In genomic region chr13:104109816-104110521, GRCm38 (mm10) we compare ENCODE assay signal across 8 mouse cellular contexts. TPM values are rescaled to one million over a fixed set of nuclear protein-coding genes. Genes with fewer than 3 reads are reported as not detected.
DNase-seq lines count a peak whose midpoint lies in the region; ATAC-seq and TF ChIP-seq lines count a peak whose summit lies in the region.

No protein-coding gene starts in this region.

- 3% methylated on average over 36 of the region's 38 CpGs for WGBS in heart, embryonic 13.5 days
- WGBS in liver, embryonic 14.5 days (ENCODE audit: insufficient replicate concordance), result 5% methylated on average over 38 of the region's 38 CpGs
- WGBS in olfactory bulb, adult 2 months, result under 1% methylated on average over 38 of the region's 38 CpGs

- peaks cover 18% of the 10 kb centered on the region for H3K79me2 ChIP-seq in CH12.LX (replicated peaks; ENCODE audit: control insufficient read depth, extremely low read depth, insufficient read depth, poor library complexity, severe bottlenecking)

- H3K9me3 ChIP-seq in CH12.LX (replicated peaks; ENCODE audit: low read length), result no peaks in the 10 kb centered on the region
- H3K9me3 ChIP-seq in heart, embryonic 13.5 days, result no peaks in the 10 kb centered on the region
- no peaks in the 10 kb centered on the region for H3K9me3 ChIP-seq in liver, embryonic 14.5 days (ENCODE audit: control insufficient read depth, low read length)

- DNase-seq in CH12.LX (ENCODE audit: extremely low read depth) (peak; percentile 39), adipocyte (ENCODE audit: low spot score) (peak; percentile 62)
- DNase-seq in embryo, embryonic 11.5 days (ENCODE audit: low read depth, low spot score), result peak; percentile 30
- peak; percentile 53 to 61 for DNase-seq in kidney, postnatal 25 days
- DNase-seq in liver, embryonic 14.5 days (ENCODE audit: low read depth in 3 of 3, low spot score in 3 of 3), result no peak

- in situ Hi-C loops in CH12.LX (cut with MboI; ENCODE audit: low pct_ligation_motif_present, low pct_unique_long_range_greater_than_20kb, low sequenced_read_pairs), result no loop called here

- peak overlapping the region; percentile 69 to 87 (median 69) for H3K4me3 ChIP-seq in CH12.LX (replicated peaks in 1 of 3; ENCODE audit: low read depth in 2 of 3, low read length in 2 of 3, poor library complexity in 1 of 3)
- H3K4me3 ChIP-seq in heart, embryonic 13.5 days, result peak overlapping the region; percentile 89
- H3K4me3 ChIP-seq in liver, embryonic 14.5 days (ENCODE audit: insufficient read depth in 1 of 2, low read depth in 2 of 2, low read length in 2 of 2), result peak overlapping the region; percentile 61 to 66
- H3K4me3 ChIP-seq in olfactory bulb, adult 2 months (ENCODE audit: insufficient read depth, low read depth, low read length), result peak overlapping the region; percentile 84

- peaks cover 0 to 17% of the 10 kb centered on the region in 2 experiments; a peak in 2 of 4 replicates for H3K4me1 ChIP-seq in CH12.LX (ENCODE audit: control insufficient read depth in 1 of 2, insufficient read depth in 2 of 2)
- H3K4me1 ChIP-seq in heart, embryonic 13.5 days, result peaks cover 18% of the 10 kb centered on the region
- peaks cover 4 to 7% of the 10 kb centered on the region in 2 experiments; a peak in 3 of 4 replicates for H3K4me1 ChIP-seq in liver, embryonic 14.5 days (replicated peaks; ENCODE audit: control insufficient read depth in 2 of 2, insufficient read depth in 2 of 2, low read length in 1 of 2)
- peaks cover 6% of the 10 kb centered on the region for H3K4me1 ChIP-seq in olfactory bulb, adult 2 months (ENCODE audit: control insufficient read depth, insufficient read depth, low read length)

- peak; percentile 31 for ATAC-seq in heart, embryonic 13.5 days (ENCODE audit: extremely low read depth, insufficient number of reproducible peaks, low FRiP score, low TSS enrichment)
- peak; percentile 29 for ATAC-seq in liver, embryonic 14.5 days (ENCODE audit: insufficient read depth)
- ATAC-seq in activated CD4-positive, CD25-positive, alpha-beta regulatory T cell, adult 4 months, result no peak

- H3K27ac ChIP-seq in CH12.LX (ENCODE audit: insufficient read depth, low read depth), result no peak overlapping the region
- peak overlapping the region; percentile 40; the same call in 1 of the 2 replicates for H3K27ac ChIP-seq in heart, embryonic 13.5 days (replicated peaks)
- no peak overlapping the region for H3K27ac ChIP-seq in liver, embryonic 14.5 days
- peak overlapping the region; percentile 59; the same call in 1 of the 2 replicates for H3K27ac ChIP-seq in olfactory bulb, adult 2 months (ENCODE audit: insufficient read depth, low read depth, low read length)

- dilution Hi-C loops in CH12.LX (cut with MboI; ENCODE audit: extremely low pct_ligation_motif_present, extremely low pct_unique_long_range_greater_than_20kb, low sequenced_read_pairs), result no loop called here

- no peak for TF ChIP-seq RAD21 in CH12.LX (IDR thresholded peaks at IDR 0.05; ENCODE audit: low read depth, low read length)

- no peak for TF ChIP-seq EP300 in CH12.LX (IDR thresholded peaks at IDR 0.05; ENCODE audit: low read length)
- TF ChIP-seq EP300 in liver, embryonic 14.5 days (IDR thresholded peaks at IDR 0.05; ENCODE audit: low read depth), result no peak

- no peaks in the 10 kb centered on the region for H3K27me3 ChIP-seq in CH12.LX (replicated peaks)
- 0 out of 2 replicates have a peak, but pooled peaks cover 5% of the 10 kb centered on the region for H3K27me3 ChIP-seq in heart, embryonic 13.5 days (replicated peaks)
- H3K27me3 ChIP-seq in liver, embryonic 14.5 days (ENCODE audit: control insufficient read depth, insufficient read depth, low read length), result peaks cover 14% of the 10 kb centered on the region

- H3K9ac ChIP-seq in CH12.LX (ENCODE audit: insufficient read depth, low read depth), result peak overlapping the region; percentile 39
- H3K9ac ChIP-seq in heart, embryonic 13.5 days, result peak overlapping the region; percentile 87
- H3K9ac ChIP-seq in liver, embryonic 14.5 days (replicated peaks), result peak overlapping the region; percentile 37

- no peak for TF ChIP-seq POLR2A in CH12.LX (IDR thresholded peaks at IDR 0.05; ENCODE audit: low read depth, low read length)
- TF ChIP-seq POLR2A in olfactory bulb, adult 2 months (IDR thresholded peaks at IDR 0.05; ENCODE audit: insufficient read depth, low read depth, low read length), result no peak

- peak overlapping the region; percentile 30 for H3K4me2 ChIP-seq in CH12.LX (ENCODE audit: insufficient read depth, low read depth, poor library complexity, severe bottlenecking)
- H3K4me2 ChIP-seq in heart, embryonic 13.5 days, result peak overlapping the region; percentile 87
- peak overlapping the region; percentile 88 for H3K4me2 ChIP-seq in liver, embryonic 14.5 days (ENCODE audit: low read depth)

- no peak for TF ChIP-seq CTCF in CH12.LX (conservative IDR thresholded peaks at IDR 0.05 in 1 of 2, IDR thresholded peaks at IDR 0.05 in 1 of 2; ENCODE audit: low read depth in 2 of 2, low read length in 2 of 2)
- TF ChIP-seq CTCF in liver, embryonic 14.5 days (IDR thresholded peaks at IDR 0.05; ENCODE audit: low read depth), result no peak
- TF ChIP-seq CTCF in olfactory bulb, adult 2 months (IDR thresholded peaks at IDR 0.05; ENCODE audit: insufficient read depth, low read depth, low read length), result no peak

- H3K36me3 ChIP-seq in CH12.LX (replicated peaks in 1 of 2; ENCODE audit: control insufficient read depth in 1 of 2, insufficient read depth in 1 of 2, low read length in 1 of 2), result peaks cover 0 to 32% of the 10 kb centered on the region in 2 experiments
- 0 out of 2 replicates have a peak, but pooled peaks cover 4% of the 10 kb centered on the region for H3K36me3 ChIP-seq in heart, embryonic 13.5 days
- H3K36me3 ChIP-seq in liver, embryonic 14.5 days (replicated peaks; ENCODE audit: control insufficient read depth, insufficient read depth, low read depth), result no peaks in the 10 kb centered on the region

TF ChIP-seq in CH12.LX, 34 proteins besides CTCF, POLR2A, EP300 and RAD21:
- peak; percentile 49 for TF ChIP-seq CHD2 (IDR thresholded peaks at IDR 0.05; ENCODE audit: low read length)
- TF ChIP-seq ZKSCAN1 (IDR thresholded peaks at IDR 0.05; ENCODE audit: borderline replicate concordance, low read depth, low read length), result no peak
- no peak for TF ChIP-seq HCFC1 (IDR thresholded peaks at IDR 0.05; ENCODE audit: low read depth, low read length)
- TF ChIP-seq NELFE (IDR thresholded peaks at IDR 0.05; ENCODE audit: low read depth, low read length), result 0 out of 2 replicates have a peak, but pooled peaks have one; percentile 20
- TF ChIP-seq MAFK (IDR thresholded peaks at IDR 0.05; ENCODE audit: insufficient replicate concordance, low read length), result 0 out of 2 replicates have a peak, but pooled peaks have one; percentile 29
- TF ChIP-seq MXI1 (IDR thresholded peaks at IDR 0.05; ENCODE audit: low read depth, low read length), result peak; percentile 27; the same call in 1 of the 2 replicates
- no peak for TF ChIP-seq USF2 (conservative IDR thresholded peaks at IDR 0.05; ENCODE audit: low read depth, low read length)
- 0 out of 2 replicates have a peak, but pooled peaks have one; percentile 14 for TF ChIP-seq TCF12 (IDR thresholded peaks at IDR 0.05; ENCODE audit: low read depth, low read length)
- TF ChIP-seq ELF1 (IDR thresholded peaks at IDR 0.05; ENCODE audit: low read depth, low read length), result no peak
- 0 out of 2 replicates have a peak, but pooled peaks have one; percentile 32 for TF ChIP-seq KAT2A (IDR thresholded peaks at IDR 0.05; ENCODE audit: insufficient replicate concordance, low read length)
- no peak for TF ChIP-seq USF1 (IDR thresholded peaks at IDR 0.05; ENCODE audit: low read depth, low read length)
- peak; percentile 22; the same call in 1 of the 2 replicates for TF ChIP-seq SIN3A (IDR thresholded peaks at IDR 0.05; ENCODE audit: low read length)

RNA-seq across cellular contexts. Expression of gene Sgtb, which starts 0.4 kb away (rescaled TPM):
- total RNA-seq in CH12.LX (2012; rRNA removed) (3.8 and 5.0 TPM in 2 replicates), CH12.LX (2014; rRNA removed) (3.5 and 3.6 TPM in 2 replicates)
- polyA plus RNA-seq in CH12.LX (2012; ENCODE audit: insufficient read length, low read depth), result 3.1 and 3.5 TPM in 2 replicates
- 2.2 and 2.8 TPM in 2 replicates for polyA plus RNA-seq in heart, embryonic 13.5 days (2015; fragmentation: Nextera tagmentation; extraction: Ambion mirVana)
- polyA plus RNA-seq in liver, embryonic 14.5 days (2012; rRNA removed), result 0.21 and 0.26 TPM in 2 replicates
- polyA plus RNA-seq in liver, embryonic 14.5 days (2014; fragmentation: Nextera tagmentation; extraction: Ambion mirVana), result 0.58 TPM in 2 replicates
- polyA plus RNA-seq in olfactory bulb, adult 2 months (2012; ENCODE audit: insufficient read depth, insufficient read length, low replicate concordance, missing spikeins), result 133 TPM in 1 of 2 replicates, not detected in the other
- polyA plus RNA-seq in activated CD4-positive, CD25-positive, alpha-beta regulatory T cell, adult 4 months (2017; shearing (Covaris generic)), result under 1 TPM; 0.15 to 0.42 TPM

RNA-seq across cellular contexts. Expression of gene Nln, which starts 0.6 kb away (rescaled TPM):
- total RNA-seq in CH12.LX (2012; rRNA removed) (38.5 and 47.3 TPM in 2 replicates), CH12.LX (2014; rRNA removed) (70.5 and 76.5 TPM in 2 replicates)
- 51.2 and 55.2 TPM in 2 replicates for polyA plus RNA-seq in CH12.LX (2012; ENCODE audit: insufficient read length, low read depth)
- polyA plus RNA-seq in heart, embryonic 13.5 days (2015; fragmentation: Nextera tagmentation; extraction: Ambion mirVana), result 19.5 and 19.8 TPM in 2 replicates
- 5.2 and 5.3 TPM in 2 replicates for polyA plus RNA-seq in liver, embryonic 14.5 days (2012; rRNA removed)
- 10.8 and 13.7 TPM in 2 replicates for polyA plus RNA-seq in liver, embryonic 14.5 days (2014; fragmentation: Nextera tagmentation; extraction: Ambion mirVana)
- polyA plus RNA-seq in olfactory bulb, adult 2 months (2012; ENCODE audit: insufficient read depth, insufficient read length, low replicate concordance, missing spikeins), result not detected in 2 replicates
- 1 to 10 TPM; 6.3 to 8.3 TPM for polyA plus RNA-seq in activated CD4-positive, CD25-positive, alpha-beta regulatory T cell, adult 4 months (2017; shearing (Covaris generic))

Comparison
In these comparisons a context has a peak if more than half of its experiments do, and no peak if none do; other contexts are left out.
1. DNase-seq: peak in CH12.LX (single experiment), adipocyte (single experiment), embryo, embryonic 11.5 days (single experiment) and kidney, postnatal 25 days (2 of 2); none in liver, embryonic 14.5 days (0 of 3).
2. H3K27ac ChIP-seq: peak in heart, embryonic 13.5 days (single experiment) and olfactory bulb, adult 2 months (single experiment); none in CH12.LX (single experiment) and liver, embryonic 14.5 days (single experiment).
3. H3K4me2 ChIP-seq: peak in every context shown above with its lines; median percentile 88 in liver, embryonic 14.5 days; 87 in heart, embryonic 13.5 days; 30 in CH12.LX.
4. H3K9ac ChIP-seq: peak in every context shown above with its lines; median percentile 87 in heart, embryonic 13.5 days; 39 in CH12.LX; 37 in liver, embryonic 14.5 days.
5. Peak in every context shown above with its lines, with median percentiles within 50 percentile points of each other: H3K4me3 ChIP-seq.